Mouse (Mus musculus) brown adipose tissue, adult 24 weeks (tissue): ENCODE measurements around the gene Glrb. TPM values are rescaled to one million over a fixed set of nuclear protein-coding genes. Genes with fewer than 3 reads are reported as not detected.

Source experiments
- H3K27ac ChIP-seq: fragments of 200-500 bp; replicated peaks from 2 replicates; pipeline ENCODE4 v1.5.1; 2012; ENCODE audit warnings: low read depth, mild to moderate bottlenecking, low read length
- H3K4me1 ChIP-seq: fragments of 200-500 bp; 2 replicates; pipeline ENCODE4 v1.6.1; 2012; ENCODE audit warnings: low read length, mixed read lengths; ENCODE audit not compliant: control insufficient read depth, insufficient read depth, insufficient read length
- H3K4me3 ChIP-seq: fragments of 200-500 bp; 2 replicates; pipeline ENCODE4 v1.5.1; 2012; ENCODE audit warnings: low read depth, mild to moderate bottlenecking, low read length, moderate library complexity; ENCODE audit not compliant: insufficient read depth
- polyA plus RNA-seq: library from polyadenylated mRNA; stranded (reverse); fragments of >200 nt; gene quantifications from 2 replicates; pipeline ENCODE4 v1.2.4, GENCODE M21; 2012; ENCODE audit not compliant: missing spikeins, insufficient read depth, insufficient read length

Glrb gene
- polyA plus RNA-seq, 1 experiment, result not detected

GRCm38 (mm10) chr3:80800995-80801826, 112.2 kb downstream of the Glrb start:
- Histone ChIP-seq H3K27ac (no peak overlapping the region), H3K4me3 (no peak overlapping the region; the same call in 1 of the 2 replicates), H3K4me1 (no peaks in the 10 kb centered on the region)

- Histone ChIP-seq H3K27ac (no peak overlapping the region), H3K4me1 (no peaks in the 10 kb centered on the region), H3K4me3 (no peak overlapping the region; the same call in 1 of the 2 replicates)
Observed at GRCm38 (mm10) chr3:80800299-80800994, 113.0 kb downstream of the Glrb start.

- H3K27ac ChIP-seq, result no peak overlapping the region
- H3K4me1 ChIP-seq, result no peaks in the 10 kb centered on the region
- no peak overlapping the region for H3K4me3 ChIP-seq
Observed at GRCm38 (mm10) chr3:80797935-80798334, 115.5 kb downstream of the Glrb start.

GRCm38 (mm10) chr3:80796764-80797163, 116.7 kb downstream of the Glrb start:
- Histone ChIP-seq H3K27ac (no peak overlapping the region), H3K4me1 (no peaks in the 10 kb centered on the region), H3K4me3 (no peak overlapping the region)

GRCm38 (mm10) chr3:80795284-80795683, 118.2 kb downstream of the Glrb start:
- H3K4me1 ChIP-seq, result no peaks in the 10 kb centered on the region
- H3K27ac ChIP-seq, result no peak overlapping the region
- H3K4me3 ChIP-seq, result no peak overlapping the region

Other genes starting within 250 kb of the Glrb start
- gene Gria2, start 110.8 kb downstream of the Glrb start, polyA plus RNA-seq, result not detected in 2 replicates
- gene Pdgfc, start 122.8 kb upstream of the Glrb start, polyA plus RNA-seq, result 3.1 and 6.2 TPM in 2 replicates